Mouse (Mus musculus): Measurements from ENCODE around the gene Slc25a38.
A peak's percentile ranks its signal among the peaks of the same experiment; 100 is the strongest.
"Not testable (repeated sequence)": the region's sequence is repeated elsewhere in the genome, so short reads cannot be mapped to it uniquely, and the experiment has no call there.

Slc25a38 gene

GRCm38 (mm10) chr9:120101165-120101564 lies 9.0 kb upstream of the Slc25a38 start:
- DNase-seq = no peak

DNA sequence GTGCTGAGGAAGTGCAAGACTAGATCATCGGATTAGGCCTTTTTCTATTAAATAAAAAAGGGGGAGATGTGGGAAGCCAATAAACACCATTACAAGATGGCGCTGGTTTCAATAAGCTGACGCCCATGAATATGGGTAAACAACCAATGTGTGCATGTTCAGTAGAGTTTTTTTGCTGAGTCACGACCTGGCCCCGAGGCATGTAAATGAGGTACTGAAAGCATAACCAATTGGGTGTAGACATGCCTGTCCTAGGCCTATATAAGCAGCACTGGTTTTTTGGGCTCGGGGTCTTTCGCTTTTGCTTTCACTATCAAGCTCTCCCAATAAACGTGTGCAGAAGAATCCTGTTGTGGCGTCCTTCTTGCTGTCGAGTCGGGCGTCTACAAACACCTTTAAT lies 1.2 kb upstream of the Slc25a38 start:
- DNase-seq = not testable (repeated sequence)

GRCm38 (mm10) chr9:120111156-120111945 lies 1.2 kb downstream of the Slc25a38 start:
- DNase-seq = peak in 1 of 2 experiments; percentile 6

- peak in 1 of 2 experiments; percentile 0 for DNase-seq
Observed at GRCm38 (mm10) chr9:120112472-120112871, 2.3 kb downstream of the Slc25a38 start.

DNA sequence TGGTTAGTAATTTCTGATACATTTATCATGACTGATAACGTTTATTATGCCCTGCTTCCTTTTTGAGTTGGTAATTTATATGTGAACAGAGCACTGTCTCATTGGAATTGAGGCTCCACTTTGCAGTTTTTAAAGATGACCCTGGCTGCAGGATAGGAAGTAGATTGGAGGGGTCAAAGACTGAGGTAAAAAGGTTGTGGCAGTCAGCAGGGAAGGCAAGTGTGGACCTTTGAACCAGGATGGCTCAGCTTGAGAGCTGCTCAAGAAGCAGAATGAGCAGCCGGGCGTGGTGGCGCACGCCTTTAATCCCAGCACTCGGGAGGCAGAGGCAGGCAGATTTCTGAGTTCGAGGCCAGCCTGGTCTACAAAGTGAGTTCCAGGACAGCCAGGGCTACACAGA lies 3.3 kb downstream of the Slc25a38 start:
- peak in 1 of 2 experiments; percentile 0 for DNase-seq

DNA sequence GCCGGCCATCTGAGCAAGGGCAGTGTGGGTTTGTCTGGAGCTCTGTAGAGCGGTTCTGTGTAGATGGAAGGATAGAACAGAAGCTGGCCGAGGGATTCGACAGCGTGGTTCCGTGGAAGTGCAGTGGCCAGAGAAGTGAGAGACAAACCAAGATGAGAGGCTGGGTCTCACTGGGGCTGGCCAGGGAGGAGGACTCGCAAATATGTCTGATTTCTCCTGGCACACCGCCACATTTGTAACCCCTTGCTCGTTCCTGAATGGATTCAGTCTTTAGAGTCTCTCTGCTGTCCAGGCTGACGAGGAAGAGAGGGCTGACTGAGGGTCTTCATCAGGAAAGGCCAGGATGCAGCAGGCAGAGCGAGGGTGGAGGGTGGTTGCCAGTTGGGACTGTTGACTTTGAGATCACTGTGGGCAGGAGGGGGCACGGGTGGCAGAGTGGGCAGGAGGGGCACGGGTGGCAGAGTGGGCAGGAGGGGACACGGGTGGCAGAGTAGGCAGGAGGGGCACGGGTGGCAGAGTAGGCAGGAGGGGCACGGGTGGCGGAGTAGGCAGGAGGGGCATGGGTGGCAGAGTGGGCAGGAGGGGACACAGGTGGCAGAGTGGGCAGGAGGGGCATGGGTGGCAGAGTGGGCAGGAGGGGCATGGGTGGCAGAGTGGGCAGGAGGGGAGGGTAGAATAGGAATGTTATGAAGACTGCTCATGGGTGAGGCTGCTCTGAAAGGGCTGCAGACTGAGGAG lies 4.0 kb downstream of the Slc25a38 start:
- peak in 1 of 2 experiments; percentile 13 for DNase-seq

- no peak for DNase-seq
Observed at GRCm38 (mm10) chr9:120114789-120115151, 4.6 kb downstream of the Slc25a38 start.

- no peak for DNase-seq
Observed at GRCm38 (mm10) chr9:120115580-120115979, 5.4 kb downstream of the Slc25a38 start.

DNA sequence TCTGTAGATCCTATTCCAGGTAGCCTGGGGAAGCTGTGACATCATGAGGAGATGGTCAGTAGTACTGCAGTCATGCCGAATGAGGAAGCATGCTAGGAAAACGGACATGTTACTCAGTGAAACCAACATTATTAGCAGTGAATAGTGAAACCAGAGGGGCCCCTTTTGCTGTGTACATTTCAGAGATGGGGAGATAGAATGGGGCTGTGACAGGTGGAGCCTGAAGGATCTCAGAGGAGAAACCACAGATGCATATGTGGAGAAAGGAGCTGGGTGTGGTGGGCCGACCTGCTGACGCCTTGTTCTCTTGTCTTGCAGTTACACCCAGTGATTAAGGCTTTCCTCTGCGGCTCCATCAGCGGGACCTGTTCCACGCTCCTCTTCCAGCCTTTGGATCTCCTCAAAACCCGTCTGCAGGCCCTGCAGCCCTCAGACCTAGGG lies 6.0 kb downstream of the Slc25a38 start:
- no peak for DNase-seq

DNA sequence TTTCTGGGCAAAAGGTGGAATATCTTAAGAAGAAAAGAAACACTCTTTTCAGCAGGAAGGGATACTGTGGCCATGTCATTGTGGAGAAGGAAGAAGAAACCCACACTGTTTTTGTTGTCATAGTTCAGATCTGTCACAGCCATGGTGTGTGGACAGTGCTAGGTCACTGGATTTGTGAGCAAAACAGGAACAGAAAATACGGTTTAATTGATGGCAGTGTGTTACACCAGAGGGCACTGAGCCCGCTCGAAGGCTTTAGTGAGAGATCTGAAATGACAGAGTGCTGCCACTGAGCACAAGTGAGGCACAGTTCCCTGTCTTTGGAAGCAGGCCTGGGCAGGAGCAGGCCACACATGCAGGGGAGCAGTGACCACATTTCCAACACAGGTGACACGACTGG lies 8.0 kb downstream of the Slc25a38 start:
- DNase-seq = no peak

DNA sequence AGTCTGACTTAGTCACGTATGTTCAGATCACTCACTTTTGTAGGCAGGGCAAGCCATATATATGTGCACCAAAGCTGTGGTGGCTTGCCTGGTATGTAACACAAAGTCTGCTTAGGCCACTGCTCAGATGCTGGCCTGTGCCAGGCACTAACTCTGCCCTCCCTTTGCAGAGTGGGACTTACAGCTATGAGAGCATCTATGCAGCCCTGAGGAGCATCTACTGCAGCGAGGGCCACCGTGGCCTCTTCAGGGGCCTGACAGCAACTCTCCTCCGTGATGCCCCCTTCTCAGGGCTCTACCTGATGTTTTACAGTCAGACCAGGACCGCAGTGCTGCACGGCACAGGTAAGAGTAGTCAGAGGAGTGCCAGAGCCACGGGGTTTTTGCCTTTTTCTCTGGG lies 10.3 kb downstream of the Slc25a38 start:
- no peak for DNase-seq

- DNase-seq = no peak
Observed at GRCm38 (mm10) chr9:120126868-120127267, 16.7 kb downstream of the Slc25a38 start.

GRCm38 (mm10) chr9:120127538-120128251 lies 17.5 kb downstream of the Slc25a38 start, which contains the start of gene Rpsa:
Rpsa (plus strand) TSS chr9:120127689.
- peak; percentile 98 to 99 for DNase-seq

DNA sequence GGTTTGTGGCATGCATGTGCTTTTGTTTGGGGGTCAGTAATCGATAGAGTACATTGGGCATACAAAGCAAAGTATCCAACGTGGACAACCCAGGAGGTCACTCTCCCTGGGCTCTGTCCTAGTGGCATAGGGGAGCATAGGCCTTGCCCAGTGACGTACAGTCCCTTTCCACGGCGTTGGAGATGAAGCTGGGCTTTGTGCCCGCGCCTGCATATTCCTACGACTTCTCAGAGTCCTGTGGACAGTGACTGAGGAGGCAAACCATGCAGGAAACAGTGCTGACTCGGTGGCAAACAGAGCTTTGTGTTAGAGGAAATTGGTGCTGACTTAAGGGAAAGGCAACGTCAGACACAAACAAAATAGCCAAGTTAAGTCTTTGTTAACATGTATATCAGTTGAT lies 19.1 kb downstream of the Slc25a38 start:
- no peak for DNase-seq

- DNase-seq = no peak
Observed at GRCm38 (mm10) chr9:120131784-120132288, 21.7 kb downstream of the Slc25a38 start.

DNA sequence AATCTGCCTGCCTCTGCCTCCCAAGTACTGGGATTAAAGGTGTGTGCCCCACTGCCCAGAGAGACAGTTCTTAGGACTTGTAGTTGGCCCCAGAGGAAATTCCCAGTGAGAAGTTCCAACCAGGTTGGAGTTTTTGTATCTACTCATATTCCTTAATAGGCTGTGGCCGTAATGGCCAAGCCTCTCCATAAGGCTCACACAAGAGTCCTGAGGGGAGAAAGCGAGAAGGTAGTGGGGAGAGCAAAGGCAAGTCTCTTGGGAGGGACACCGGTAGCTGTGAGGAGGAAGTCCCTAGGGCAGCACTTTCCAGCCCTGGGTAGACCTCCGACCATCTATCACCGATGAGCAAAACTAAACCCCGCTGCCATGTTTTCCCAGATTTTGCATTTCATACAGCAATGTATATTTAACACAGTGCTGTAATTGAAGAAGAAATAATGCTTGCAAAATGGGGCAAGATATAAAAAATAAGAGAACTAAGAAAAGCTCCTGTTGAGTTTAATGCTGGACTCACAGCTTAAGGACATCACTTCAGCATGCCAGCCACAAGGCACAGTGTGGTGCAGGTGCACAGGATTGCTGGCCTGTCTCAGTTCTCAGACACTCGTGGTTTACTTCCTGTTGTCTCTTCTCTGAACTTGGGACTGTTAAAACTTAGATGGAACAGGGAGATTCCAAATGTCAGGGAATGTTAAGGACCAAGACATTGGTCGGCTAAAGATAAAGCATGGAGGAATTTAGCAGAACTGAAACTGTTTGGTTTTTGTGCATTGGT lies 23.0 kb downstream of the Slc25a38 start:
- no peak for DNase-seq

DNA sequence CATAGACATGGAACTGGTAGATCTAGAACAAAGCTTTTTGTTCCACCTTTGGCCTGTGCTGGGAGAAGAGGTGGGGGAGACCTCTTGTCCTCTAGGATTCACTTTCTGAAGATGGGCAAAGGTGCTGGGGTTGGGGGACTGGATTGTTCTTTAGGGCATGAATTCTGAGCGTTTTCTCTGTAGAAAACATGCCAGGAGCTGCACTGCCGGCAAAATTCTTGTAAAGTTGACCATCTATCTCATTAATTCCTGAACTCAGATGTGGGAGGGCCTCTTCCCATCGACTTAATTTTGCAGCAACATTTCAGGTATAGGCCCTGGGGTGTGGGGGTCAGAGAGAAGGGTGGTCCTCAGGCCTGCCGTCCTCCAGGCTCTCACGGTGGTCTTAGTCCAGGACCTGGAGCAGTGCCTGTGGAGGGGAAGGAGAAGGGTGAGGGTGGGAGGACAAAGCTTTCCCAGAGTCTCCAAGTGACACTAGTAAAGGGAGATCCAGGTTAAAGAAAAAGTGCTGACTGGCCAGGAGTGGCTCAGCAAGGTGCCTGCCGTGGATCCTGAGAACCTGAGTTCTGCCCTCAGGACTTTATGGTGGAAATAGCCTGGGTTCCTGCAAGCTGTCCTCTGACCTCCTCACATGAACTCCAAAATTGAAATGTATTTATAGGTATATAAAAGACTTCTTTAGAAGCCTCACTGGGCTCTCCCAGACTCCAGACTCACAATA lies 23.7 kb downstream of the Slc25a38 start:
- no peak for DNase-seq

GRCm38 (mm10) chr9:120134529-120135160 lies 24.5 kb downstream of the Slc25a38 start:
- DNase-seq = no peak

- no peak for DNase-seq
Observed at GRCm38 (mm10) chr9:120135454-120135853, 25.3 kb downstream of the Slc25a38 start.

GRCm38 (mm10) chr9:120140652-120141051 lies 30.5 kb downstream of the Slc25a38 start:
- peak; percentile 61 to 81 for DNase-seq

DNA sequence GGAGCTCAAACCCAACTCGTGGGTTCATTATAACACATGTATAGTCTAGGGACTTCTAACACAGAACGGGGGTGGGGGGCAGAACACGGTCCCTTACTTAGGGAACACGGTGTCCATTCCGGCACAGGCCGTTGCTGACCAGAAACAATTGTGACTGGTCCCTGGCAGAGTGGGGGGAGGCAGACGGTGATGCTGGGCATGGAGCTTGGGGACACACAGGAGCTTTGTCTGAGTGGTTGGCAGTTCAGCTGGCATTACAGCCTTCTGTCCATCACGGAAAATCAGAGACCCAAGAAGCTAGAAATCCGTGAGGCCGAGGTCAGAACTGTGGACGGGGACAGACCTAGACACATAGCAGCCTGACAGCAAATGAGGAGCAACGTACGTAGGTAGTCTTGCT lies 34.3 kb downstream of the Slc25a38 start:
- no peak for DNase-seq
